Mouse (Mus musculus): Measurements from ENCODE around the gene Fam198a.

- TF ChIP-seq CTCF (IDR thresholded peaks at IDR 0.05; ENCODE audit: low read depth, low read length), result no peak
- TF ChIP-seq POLR2A (IDR thresholded peaks at IDR 0.05; ENCODE audit: borderline replicate concordance, low read depth, low read length), result no peak
Measured at GRCm38 (mm10) chr9:121914226-121914757, 36.5 kb upstream of the Fam198a start.
